Mouse (Mus musculus): ENCODE data around the gene Defa22. TPM values are rescaled to one million over a fixed set of nuclear protein-coding genes. Genes with fewer than 3 reads are reported as not detected.

The Defa22 gene
- polyA plus RNA-seq (2012; ENCODE audit: low replicate concordance) = not detected in 2 replicates

GRCm38 (mm10) chr8:21161977-21162376 is at the start of gene Defa22:
Gene Defa22, plus strand, starts transcription at chr8:21162277.

DNA sequence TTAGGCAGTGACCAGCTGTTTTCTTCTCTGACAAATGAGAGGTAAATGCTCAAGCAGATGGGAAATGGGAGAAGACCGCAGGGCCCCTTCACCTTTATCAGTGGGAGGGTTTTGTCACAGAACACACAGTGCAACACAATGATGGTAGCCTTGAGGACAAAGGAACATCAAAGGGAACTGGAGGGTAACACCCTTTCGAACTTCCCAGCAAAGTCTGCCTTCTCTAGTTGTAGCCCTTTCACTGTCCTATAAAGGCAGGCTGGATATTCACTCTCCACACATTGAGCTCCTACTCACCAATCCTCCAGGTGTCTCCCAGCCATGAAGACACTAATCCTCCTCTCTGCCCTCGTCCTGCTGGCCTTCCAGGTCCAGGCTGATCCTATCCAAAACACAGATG is 27.7 kb upstream of the Defa22 start, which contains the start of gene Defa30:
Gene Defa30 (plus strand): TSS at position 301 of the 400 bp plus-strand sequence.

GRCm38 (mm10) chr8:21191314-21191713 is 29.2 kb downstream of the Defa22 start, which contains the start of gene Defa31:
Gene Defa31, plus strand, starts transcription at chr8:21191614.

DNA sequence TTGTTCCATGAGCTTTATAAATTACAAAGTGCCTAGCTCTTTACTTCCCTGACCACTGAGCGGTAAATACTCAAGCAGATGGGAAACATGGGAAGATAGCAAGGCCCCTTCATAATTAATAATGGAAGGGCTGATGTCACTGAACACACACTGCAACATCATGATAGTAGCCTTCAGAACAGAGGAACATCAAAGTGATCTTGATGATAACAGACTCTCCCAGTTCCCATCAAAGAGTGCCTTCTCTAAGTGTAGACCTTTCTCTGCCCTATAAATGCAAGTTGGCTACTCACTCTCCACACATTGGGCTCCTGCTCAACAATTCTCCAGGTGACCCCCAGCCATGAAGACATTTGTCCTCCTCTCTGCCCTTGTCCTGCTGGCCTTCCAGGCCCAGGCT is 39.2 kb downstream of the Defa22 start, which contains the start of gene Gm15293:
Gene Gm15293 (plus strand): TSS at position 301 of the 400 bp plus-strand sequence.

Other genes with a start within 250 kb of the Defa22 start
- not detected in 2 replicates for gene Gm6040, start 240.2 kb upstream of the Defa22 start, polyA plus RNA-seq (2012; ENCODE audit: low replicate concordance)
- gene AY761185, start 217.6 kb upstream of the Defa22 start, polyA plus RNA-seq (2012; ENCODE audit: low replicate concordance) = not detected in 2 replicates
- gene Defa21, start 136.7 kb upstream of the Defa22 start, polyA plus RNA-seq (2012; ENCODE audit: low replicate concordance) = not detected in 2 replicates
- not detected in 2 replicates for gene Defa23, start 107.2 kb upstream of the Defa22 start, polyA plus RNA-seq (2012; ENCODE audit: low replicate concordance)
- gene Defa35, start 97.2 kb upstream of the Defa22 start, polyA plus RNA-seq (2012; ENCODE audit: low replicate concordance) = not detected in 2 replicates
- gene Defa25, start 77.8 kb upstream of the Defa22 start, polyA plus RNA-seq (2012; ENCODE audit: low replicate concordance) = not detected in 2 replicates
- gene Gm14851, start 66.2 kb upstream of the Defa22 start, polyA plus RNA-seq (2012; ENCODE audit: low replicate concordance) = not detected in 2 replicates
- gene Defa30, start 27.6 kb upstream of the Defa22 start, polyA plus RNA-seq (2012; ENCODE audit: low replicate concordance) = not detected in 2 replicates
- gene Defa31, start 29.3 kb downstream of the Defa22 start, polyA plus RNA-seq (2012; ENCODE audit: low replicate concordance) = not detected in 2 replicates
- gene Gm15293, start 39.3 kb downstream of the Defa22 start, polyA plus RNA-seq (2012; ENCODE audit: low replicate concordance) = not detected in 2 replicates
- not detected in 2 replicates for gene Gm15292, start 87.5 kb downstream of the Defa22 start, polyA plus RNA-seq (2012; ENCODE audit: low replicate concordance)
- gene Defa27, start 153.3 kb downstream of the Defa22 start, polyA plus RNA-seq (2012; ENCODE audit: low replicate concordance) = not detected in 2 replicates
- gene Defa29, start 164.7 kb downstream of the Defa22 start, polyA plus RNA-seq (2012; ENCODE audit: low replicate concordance) = not detected in 2 replicates
- gene Defa2, start 216.2 kb downstream of the Defa22 start, polyA plus RNA-seq (2012; ENCODE audit: low replicate concordance) = not detected in 2 replicates
- not detected in 2 replicates for gene Defa33, start 229.5 kb downstream of the Defa22 start, polyA plus RNA-seq (2012; ENCODE audit: low replicate concordance)

Measured in leukemia stem cell, adult 10-12 weeks (primary cell).